Mouse (Mus musculus) kidney, adult 2 months (tissue): Measurements from ENCODE around the gene Sergef.

ENCODE experiments used
- CTCF ChIP-seq: fragments of 200-500 bp; conservative IDR thresholded peaks from 2 replicates; pipeline ENCODE4 v1.5.1; 2011; ENCODE audit warnings: low read depth, mild to moderate bottlenecking, control low read depth, low read length, moderate library complexity, mixed read lengths; ENCODE audit not compliant: insufficient read depth, insufficient read length
- POLR2A ChIP-seq: fragments of 200-500 bp; IDR thresholded peaks from one replicate; pipeline ENCODE4 v1.6.1; 2011; ENCODE audit warnings: low read depth, low read length, control low read depth

DNA sequence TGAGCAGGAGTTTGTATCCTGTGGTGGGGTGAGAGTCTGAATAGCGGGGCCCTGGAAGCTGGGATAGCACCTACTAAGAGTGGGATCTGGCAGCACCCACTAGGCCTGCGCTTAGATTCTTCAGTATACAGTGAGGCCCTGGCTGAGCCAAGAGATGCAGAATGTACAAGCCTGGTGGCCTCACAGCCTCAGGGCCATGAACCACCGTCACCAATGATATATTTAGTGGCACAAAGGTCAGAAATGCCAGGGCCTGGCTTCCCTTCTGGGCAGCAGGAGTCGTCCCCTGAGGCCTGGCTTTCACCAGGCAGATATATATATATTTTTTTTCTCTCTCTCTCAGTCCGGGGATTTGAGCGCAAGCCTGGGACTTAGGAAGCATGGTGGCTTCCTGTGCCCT is 228.9 kb downstream of the Sergef start:
- TF ChIP-seq CTCF (no peak), POLR2A (no peak)
